Mouse (Mus musculus) intestine, embryonic 15.5 days (tissue): ENCODE data around the gene Gapvd1. TPM values are rescaled to one million over a fixed set of nuclear protein-coding genes. Genes with fewer than 3 reads are reported as not detected.
"Not testable (repeated sequence)": the region's sequence is repeated elsewhere in the genome, so short reads cannot be mapped to it uniquely, and the experiment has no call there.

ENCODE experiments used
- ATAC-seq: fragments of 200-750 bp; cut with Nextera tagmentation; 2 replicates; pipeline ENCODE4 v1.8.0; 2017; ENCODE audit warnings: moderate TSS enrichment, moderate library complexity
- H3K27ac ChIP-seq: fragments of 300-500 bp; sonication (generic); 2 replicates; pipeline ENCODE4 v1.5.1; 2015; ENCODE audit warnings: mild to moderate bottlenecking, inconsistent platforms
- H3K27me3 ChIP-seq: fragments of 300-500 bp; sonication (generic); replicated peaks from 2 replicates; pipeline ENCODE4 v1.6.1; 2015; ENCODE audit warnings: inconsistent platforms
- H3K36me3 ChIP-seq: fragments of 300-500 bp; sonication (generic); 2 replicates; pipeline ENCODE4 v1.6.1; 2015; ENCODE audit warnings: inconsistent platforms
- H3K4me1 ChIP-seq: fragments of 300-500 bp; sonication (generic); replicated peaks from 2 replicates; pipeline ENCODE4 v1.6.1; 2015; ENCODE audit warnings: inconsistent platforms
- H3K4me2 ChIP-seq: fragments of 300-500 bp; sonication (generic); replicated peaks from 2 replicates; pipeline ENCODE4 v1.6.1; 2015; ENCODE audit warnings: mild to moderate bottlenecking, inconsistent platforms
- H3K4me3 ChIP-seq: fragments of 300-500 bp; sonication (generic); replicated peaks from 2 replicates; pipeline ENCODE4 v1.5.1; 2015; ENCODE audit warnings: inconsistent platforms
- H3K9ac ChIP-seq: fragments of 300-500 bp; sonication (generic); 2 replicates; pipeline ENCODE4 v1.6.1; 2015; ENCODE audit warnings: inconsistent platforms
- H3K9me3 ChIP-seq: fragments of 300-500 bp; sonication (generic); 2 replicates; pipeline ENCODE4 v1.6.1; 2016; ENCODE audit warnings: inconsistent platforms
- WGBS: fragments of 180-500 bp; shearing (Covaris S2); methylation state at CpG from one replicate; pipeline ENCODE4 v1.1.7; 2015; 5-methylcytosine and 5-hydroxymethylcytosine counted together
- polyA plus RNA-seq: library from polyadenylated mRNA; unstranded; fragments of >200 nt; fragmentation: Nextera tagmentation; extraction: Ambion mirVana; gene quantifications from 2 replicates; pipeline ENCODE4 v1.2.1, GENCODE M21; 2015

Gapvd1 gene
- 69.5 and 73.0 TPM in 2 replicates for polyA plus RNA-seq

DNA sequence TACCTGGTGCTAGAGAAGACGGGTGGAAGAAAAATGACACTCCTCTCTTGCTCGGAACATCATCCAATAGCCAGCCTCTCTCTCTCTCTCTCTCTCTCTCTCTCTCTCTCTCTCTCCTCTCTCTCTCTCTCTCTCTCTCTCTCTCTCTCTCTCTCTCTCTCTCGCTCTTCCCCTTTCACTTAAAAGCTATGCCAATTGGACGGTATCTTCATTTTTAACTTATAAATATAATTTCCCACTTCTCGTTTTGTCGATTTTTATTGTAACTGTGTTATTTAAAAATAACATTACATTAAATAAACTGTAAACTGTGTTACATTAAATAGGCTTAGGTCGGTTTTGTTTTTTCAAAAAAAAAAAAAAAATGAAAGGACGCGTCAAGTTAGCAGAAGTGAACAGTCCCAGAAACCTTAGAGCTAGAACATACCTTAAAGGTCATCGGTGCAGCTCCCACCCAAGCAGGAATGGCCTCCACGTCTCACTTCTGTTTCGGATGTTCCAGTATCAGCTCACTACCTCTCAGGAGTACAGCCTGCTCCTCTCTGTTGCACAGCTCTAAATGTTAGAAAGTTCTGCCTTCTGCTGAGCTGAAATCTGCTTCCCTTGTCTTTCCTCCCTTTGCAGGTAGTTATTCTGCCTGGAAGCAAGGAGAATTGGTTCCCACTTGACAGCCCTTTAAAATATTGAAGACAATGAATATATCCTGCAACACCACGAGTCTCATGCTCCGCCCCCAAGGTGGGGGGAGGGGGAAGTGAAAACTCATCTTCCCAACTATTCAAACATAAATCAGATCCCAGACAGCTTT, at the start of gene Gapvd1:
Gapvd1 (minus strand) TSS at position 682 of the 808 bp plus-strand sequence.
- peak within 1 kb of the TSS; percentile 93 for H3K4me3 ChIP-seq
- 2% methylated on average over 14 of the region's 14 CpGs for WGBS
- H3K4me2 ChIP-seq = peak within 1 kb of the TSS; percentile 72
- no peaks in the 10 kb centered on the region for H3K27me3 ChIP-seq
- no peaks in the 10 kb centered on the region for H3K9me3 ChIP-seq
- peak within 1 kb of the TSS; percentile 98 for H3K9ac ChIP-seq
- no peaks in the 10 kb centered on the region for H3K36me3 ChIP-seq
- peak; percentile 42; the same call in 1 of the 2 replicates for ATAC-seq
- peak within 1 kb of the TSS; percentile 93 for H3K27ac ChIP-seq
- H3K4me1 ChIP-seq = peaks cover 10% of the 10 kb centered on the region; the same call in 1 of the 2 replicates

DNA sequence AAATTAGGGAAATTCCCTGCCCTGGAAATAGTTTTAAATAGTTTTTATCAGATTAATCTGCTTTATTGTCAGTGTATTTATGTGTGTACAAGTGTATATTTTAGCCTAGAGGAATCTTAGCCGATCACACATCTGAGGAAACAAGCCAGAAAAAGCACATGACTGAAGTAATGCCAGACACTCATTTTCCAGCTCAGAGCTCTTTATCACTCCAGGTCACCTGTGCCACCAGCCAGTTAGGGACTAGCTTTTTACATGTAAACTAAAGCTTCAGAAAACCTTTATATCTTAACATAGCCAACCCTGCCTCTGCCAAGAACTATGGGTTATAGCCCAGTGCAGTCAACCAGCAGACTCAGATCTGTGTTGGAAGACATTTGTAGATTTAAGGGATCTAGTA, 49.8 kb upstream of the Gapvd1 start:
- WGBS = 71% methylated on average over 1 of the region's 1 CpGs
- ATAC-seq = no peak
- no peaks in the 10 kb centered on the region for H3K27me3 ChIP-seq
- peaks cover 4% of the 10 kb centered on the region; the same call in 1 of the 2 replicates for H3K36me3 ChIP-seq
- no peak overlapping the region for H3K27ac ChIP-seq
- H3K4me1 ChIP-seq = peaks cover 10% of the 10 kb centered on the region
- no peak overlapping the region for H3K4me3 ChIP-seq
- H3K4me2 ChIP-seq = no peak overlapping the region
- no peak overlapping the region for H3K9ac ChIP-seq
- no peaks in the 10 kb centered on the region for H3K9me3 ChIP-seq

DNA sequence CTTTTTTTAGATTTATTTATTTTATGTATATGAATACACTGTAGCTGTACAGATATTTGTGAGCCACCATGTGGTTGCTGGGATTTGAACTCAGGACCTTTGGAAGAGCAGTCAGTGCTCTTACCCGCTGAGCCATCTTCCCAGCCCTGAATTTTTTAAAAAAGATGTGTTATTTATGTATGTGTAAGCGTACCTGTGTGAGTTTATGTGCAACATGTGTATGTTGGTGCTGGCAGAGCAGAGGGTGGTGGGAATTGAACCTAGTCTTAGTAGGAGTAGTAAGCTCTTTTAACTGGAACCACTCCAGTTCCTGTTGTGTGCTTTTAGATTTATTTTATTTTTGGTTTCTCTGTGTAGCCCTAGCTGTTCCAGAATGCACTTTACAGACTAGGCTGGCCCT, 49.1 kb upstream of the Gapvd1 start:
- Histone ChIP-seq H3K27ac (no peak overlapping the region), H3K27me3 (no peaks in the 10 kb centered on the region), H3K4me3 (no peak overlapping the region), H3K9me3 (no peaks in the 10 kb centered on the region), H3K36me3 (peaks cover 4% of the 10 kb centered on the region; the same call in 1 of the 2 replicates), H3K4me1 (peaks cover 10% of the 10 kb centered on the region), H3K4me2 (peak overlapping the region; percentile 46), H3K9ac (no peak overlapping the region)
- 93% methylated on average over 2 of the region's 2 CpGs for WGBS
- ATAC-seq = no peak

DNA sequence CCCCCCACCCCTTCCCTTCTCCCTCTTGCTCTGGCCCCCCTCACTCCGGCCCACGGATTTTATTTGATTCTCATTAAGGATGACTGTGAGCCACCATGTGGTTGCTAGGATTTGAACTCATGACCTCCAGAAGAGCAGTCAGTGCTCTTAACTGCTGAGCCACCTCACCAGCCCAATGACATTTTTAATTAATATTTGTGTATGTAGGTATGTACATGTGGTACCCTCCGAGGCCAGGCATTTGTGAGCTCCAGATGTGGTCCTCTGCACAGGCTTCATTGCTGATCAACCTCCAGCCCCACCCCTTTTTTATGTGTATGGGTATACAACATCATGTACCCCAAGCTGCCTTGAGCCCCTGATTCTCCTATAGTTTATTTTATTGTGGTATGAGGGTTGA, 48.7 kb upstream of the Gapvd1 start:
- no peaks in the 10 kb centered on the region for H3K9me3 ChIP-seq
- H3K4me2 ChIP-seq = peak overlapping the region; percentile 46
- no peak for ATAC-seq
- WGBS = 58% methylated on average over 3 of the region's 3 CpGs
- H3K27me3 ChIP-seq = no peaks in the 10 kb centered on the region
- 0 out of 2 replicates have a peak overlapping the region, but pooled peaks have one; percentile 9 for H3K4me3 ChIP-seq
- H3K4me1 ChIP-seq = peaks cover 13% of the 10 kb centered on the region
- H3K36me3 ChIP-seq = peaks cover 4% of the 10 kb centered on the region; the same call in 1 of the 2 replicates
- no peak overlapping the region for H3K27ac ChIP-seq
- peak overlapping the region; percentile 17; the same call in 1 of the 2 replicates for H3K9ac ChIP-seq

DNA sequence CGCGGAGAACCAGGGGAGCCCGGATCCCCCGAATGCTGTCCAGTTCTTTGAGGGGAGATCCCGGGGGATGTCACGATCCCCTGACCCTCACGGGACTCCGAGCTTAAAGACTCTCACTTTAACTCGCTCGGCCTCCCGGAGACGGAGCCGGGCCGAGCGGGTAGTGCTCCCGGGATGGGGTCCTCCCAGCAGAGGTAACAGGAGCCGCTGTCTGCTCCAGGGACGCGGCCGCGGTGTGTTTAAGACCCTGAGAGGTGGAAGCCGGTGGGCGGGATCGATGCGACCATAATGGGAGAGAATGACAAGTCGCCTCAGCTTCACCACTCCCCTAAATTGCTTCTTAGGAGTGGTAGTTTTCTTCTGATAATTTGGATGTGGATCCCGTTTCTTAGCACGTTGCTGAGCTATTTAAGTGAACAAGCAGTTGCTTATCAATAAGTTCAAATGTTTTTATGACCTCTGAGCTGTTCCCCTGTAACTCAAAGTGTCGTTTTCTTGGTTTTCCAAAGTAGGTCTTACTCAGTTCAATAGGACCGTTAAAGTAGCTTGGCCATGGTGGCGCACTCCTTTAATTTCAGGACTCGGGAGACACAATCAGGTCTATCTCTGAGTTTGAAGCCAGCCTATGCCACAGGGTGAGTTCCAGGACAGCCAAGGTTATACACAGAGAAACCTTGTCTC, 47.7 kb upstream of the Gapvd1 start:
- H3K4me3 ChIP-seq = peak overlapping the region; percentile 67
- H3K9ac ChIP-seq = peak overlapping the region; percentile 69
- peak overlapping the region; percentile 54 for H3K4me2 ChIP-seq
- not testable (repeated sequence) for H3K27me3 ChIP-seq, H3K36me3 ChIP-seq, H3K9me3 ChIP-seq
- H3K4me1 ChIP-seq = peaks cover 13% of the 10 kb centered on the region
- under 1% methylated on average over 29 of the region's 32 CpGs for WGBS
- ATAC-seq = peak; percentile 63
- peak overlapping the region; percentile 82 for H3K27ac ChIP-seq

DNA sequence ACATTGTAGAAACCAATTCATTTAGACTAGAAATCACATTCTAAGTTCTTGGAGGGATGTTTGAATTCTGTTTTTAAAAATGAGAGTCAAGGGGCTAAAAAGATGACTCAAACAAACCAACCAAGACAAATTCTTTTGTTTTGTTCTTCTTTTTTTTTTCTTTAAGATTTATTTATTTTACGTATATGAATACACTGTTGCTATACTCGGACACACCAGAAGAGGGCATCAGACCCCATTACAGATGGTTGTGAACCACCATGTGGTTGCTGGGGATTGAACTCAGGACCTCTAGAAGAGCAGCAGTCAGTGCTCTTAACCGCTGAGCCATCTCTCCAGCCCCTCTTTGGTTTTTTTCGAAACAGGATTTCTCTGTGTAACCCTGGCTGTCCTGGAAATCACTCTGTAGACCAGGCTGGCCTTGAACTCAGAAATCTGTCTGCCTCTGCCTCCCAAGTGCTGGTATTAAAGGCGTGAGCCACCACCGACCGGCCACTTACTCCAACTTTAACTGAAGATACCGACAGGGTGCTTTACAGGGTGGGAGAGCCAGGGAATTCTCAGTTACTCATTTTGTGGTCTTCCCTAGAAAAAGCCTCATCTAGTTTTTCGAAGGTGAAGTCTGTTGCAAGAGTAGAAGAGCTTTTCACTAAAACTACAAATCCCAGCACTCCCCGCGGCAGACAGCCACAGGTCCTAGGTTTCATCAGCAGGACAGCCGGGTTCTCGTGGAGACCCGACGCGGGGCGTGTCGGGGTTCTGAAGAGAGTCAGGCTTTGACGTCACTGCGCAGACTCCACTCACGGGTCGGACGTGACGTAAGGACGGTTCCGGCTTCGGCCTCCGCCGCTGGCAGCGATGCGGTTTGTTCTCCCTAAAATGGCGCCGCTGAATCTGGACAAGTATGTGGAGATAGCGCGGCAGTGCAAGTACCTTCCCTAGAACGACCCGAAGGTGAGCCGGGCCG, 46.8 kb upstream of the Gapvd1 start:
- peak overlapping the region; percentile 39 for H3K4me2 ChIP-seq
- no peaks in the 10 kb centered on the region for H3K36me3 ChIP-seq
- peak overlapping the region; percentile 82 for H3K27ac ChIP-seq
- peaks cover 13% of the 10 kb centered on the region for H3K4me1 ChIP-seq
- H3K4me3 ChIP-seq = peak overlapping the region; percentile 67
- peak; percentile 96 for ATAC-seq
- peak overlapping the region; percentile 69 for H3K9ac ChIP-seq
- no peaks in the 10 kb centered on the region for H3K27me3 ChIP-seq
- 6% methylated on average over 39 of the region's 39 CpGs for WGBS
- no peaks in the 10 kb centered on the region for H3K9me3 ChIP-seq

DNA sequence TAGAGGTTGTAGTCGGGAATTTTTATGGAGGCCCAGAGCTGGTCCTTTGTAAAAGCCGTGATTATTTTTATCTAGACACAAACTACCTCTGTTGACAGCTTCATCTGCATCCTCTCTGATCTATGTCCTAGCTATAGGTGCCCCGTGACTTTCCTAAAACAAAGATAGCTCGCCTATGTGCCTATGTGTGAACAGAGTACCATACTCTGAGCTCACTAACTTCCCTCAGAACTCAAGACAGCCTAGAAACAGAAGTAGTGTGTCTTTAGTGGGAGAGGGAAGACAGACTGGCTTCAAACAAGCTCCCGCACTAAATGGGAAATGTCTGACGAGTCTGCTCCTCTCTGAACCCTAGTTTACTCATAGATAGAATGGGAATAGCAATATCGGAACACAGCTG, 45.3 kb upstream of the Gapvd1 start:
- Histone ChIP-seq H3K36me3 (no peaks in the 10 kb centered on the region), H3K9me3 (no peaks in the 10 kb centered on the region), H3K4me3 (no peak overlapping the region), H3K27me3 (no peaks in the 10 kb centered on the region), H3K27ac (no peak overlapping the region; the same call in 1 of the 2 replicates), H3K9ac (peak overlapping the region; percentile 76; the same call in 1 of the 2 replicates), H3K4me1 (peaks cover 12% of the 10 kb centered on the region), H3K4me2 (peak overlapping the region; percentile 76)
- ATAC-seq = no peak
- 76% methylated on average over 7 of the region's 7 CpGs for WGBS

DNA sequence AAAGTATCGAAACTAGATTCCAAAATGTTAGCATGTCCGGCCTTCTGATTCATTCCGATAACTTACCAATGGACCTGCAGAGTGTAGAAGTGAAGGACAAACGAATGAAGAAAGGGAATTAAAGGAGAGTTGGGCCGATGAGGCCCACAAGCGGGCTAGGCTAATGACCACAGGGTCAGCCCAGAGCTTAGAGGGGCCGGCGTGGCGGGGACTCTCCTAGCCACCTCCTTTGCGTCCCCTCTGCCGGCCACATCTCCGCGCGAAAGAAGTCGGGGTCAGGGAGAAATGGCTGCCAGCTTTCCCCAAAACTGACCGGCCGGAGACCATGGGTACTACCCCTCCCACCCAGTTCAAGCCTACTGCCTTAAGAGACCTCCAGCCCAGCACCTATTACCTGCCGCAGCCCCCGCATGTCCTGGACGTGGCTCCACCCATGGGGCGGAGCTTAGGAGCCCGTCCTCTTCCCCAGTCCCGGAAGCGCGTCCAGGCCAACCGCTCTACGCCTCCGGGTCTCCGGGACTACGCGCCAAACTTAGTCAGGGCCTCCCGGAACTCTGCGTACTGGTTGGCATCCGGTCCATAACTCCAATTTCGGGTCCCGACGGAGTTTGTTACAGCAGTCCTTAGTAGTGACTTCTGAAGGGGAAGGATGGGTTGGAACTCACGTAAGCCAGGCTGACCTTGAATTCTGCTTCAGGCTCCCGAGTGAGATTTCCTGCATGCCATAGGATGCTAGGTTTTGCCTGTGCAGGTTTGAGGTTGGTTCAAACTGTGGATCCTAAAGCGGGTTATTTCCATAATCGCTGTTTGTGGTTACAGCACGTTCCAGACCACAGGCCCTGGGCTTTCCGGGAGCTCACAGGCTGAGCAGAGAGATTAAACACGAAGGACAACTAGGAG, 44.6 kb upstream of the Gapvd1 start, which contains the start of gene Rabepk:
Rabepk (minus strand) TSS at position 556 of the 900 bp plus-strand sequence.
- Histone ChIP-seq H3K9ac (peak within 1 kb of the TSS; percentile 76), H3K27ac (peak within 1 kb of the TSS; percentile 42), H3K4me2 (peak within 1 kb of the TSS; percentile 76), H3K27me3 (no peaks in the 10 kb centered on the region), H3K9me3 (no peaks in the 10 kb centered on the region), H3K4me3 (peak within 1 kb of the TSS; percentile 71), H3K4me1 (peaks cover 11% of the 10 kb centered on the region), H3K36me3 (0 out of 2 replicates have a peak, but pooled peaks cover 2% of the 10 kb centered on the region)
- peak; percentile 86 for ATAC-seq
- 2% methylated on average over 44 of the region's 44 CpGs for WGBS

DNA sequence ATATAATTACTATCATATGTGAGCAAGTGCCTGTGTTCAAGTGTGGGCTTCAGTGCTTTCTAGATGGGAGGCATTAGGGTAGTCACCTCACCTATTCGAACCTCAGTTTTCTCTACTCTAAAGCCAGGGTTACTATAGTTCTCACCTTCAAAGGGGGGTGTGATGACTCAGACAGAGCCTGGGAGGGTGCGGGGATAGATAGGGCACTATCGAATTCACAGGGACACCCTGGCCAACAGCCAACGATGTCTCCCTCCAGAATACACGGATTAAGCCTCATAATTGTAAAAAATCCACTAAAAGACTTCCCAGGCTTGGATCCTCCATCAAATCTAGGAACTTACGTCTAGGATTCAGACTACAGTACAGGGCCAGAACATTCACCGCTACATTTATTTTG, 40.4 kb upstream of the Gapvd1 start:
- Histone ChIP-seq H3K9me3 (no peaks in the 10 kb centered on the region), H3K4me3 (no peak overlapping the region), H3K36me3 (0 out of 2 replicates have a peak, but pooled peaks cover 2% of the 10 kb centered on the region), H3K4me1 (0 out of 2 replicates have a peak, but pooled peaks cover 5% of the 10 kb centered on the region), H3K4me2 (no peak overlapping the region), H3K27me3 (no peaks in the 10 kb centered on the region), H3K9ac (no peak overlapping the region), H3K27ac (no peak overlapping the region)
- no peak for ATAC-seq
- WGBS = 92% methylated on average over 7 of the region's 7 CpGs

DNA sequence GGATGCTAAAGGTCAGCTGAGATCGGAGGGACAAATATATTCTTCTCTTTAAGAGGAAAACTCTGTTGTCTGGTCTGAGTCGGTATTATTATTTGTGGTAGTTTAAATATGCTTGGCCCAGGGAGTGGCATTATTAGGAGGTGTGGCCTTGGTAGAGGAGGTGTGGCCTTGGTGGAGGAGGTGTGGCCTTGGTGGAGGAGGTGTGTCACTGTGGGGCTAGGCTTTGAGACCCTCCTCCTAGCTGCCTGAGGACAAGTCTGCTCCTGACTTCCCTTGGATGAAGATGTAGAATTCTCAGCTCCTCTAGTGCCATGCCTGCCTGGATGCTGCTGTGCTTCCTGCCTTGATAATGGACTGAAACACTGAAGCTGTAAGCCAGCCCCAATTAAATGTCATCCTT, 39.5 kb upstream of the Gapvd1 start:
- no peak overlapping the region for H3K4me3 ChIP-seq
- no peak for ATAC-seq
- H3K27ac ChIP-seq = no peak overlapping the region
- 86% methylated on average over 2 of the region's 2 CpGs for WGBS
- H3K4me1 ChIP-seq = 0 out of 2 replicates have a peak, but pooled peaks cover 3% of the 10 kb centered on the region
- H3K27me3 ChIP-seq = no peaks in the 10 kb centered on the region
- H3K9ac ChIP-seq = no peak overlapping the region
- H3K9me3 ChIP-seq = no peaks in the 10 kb centered on the region
- 0 out of 2 replicates have a peak, but pooled peaks cover 2% of the 10 kb centered on the region for H3K36me3 ChIP-seq
- H3K4me2 ChIP-seq = no peak overlapping the region

DNA sequence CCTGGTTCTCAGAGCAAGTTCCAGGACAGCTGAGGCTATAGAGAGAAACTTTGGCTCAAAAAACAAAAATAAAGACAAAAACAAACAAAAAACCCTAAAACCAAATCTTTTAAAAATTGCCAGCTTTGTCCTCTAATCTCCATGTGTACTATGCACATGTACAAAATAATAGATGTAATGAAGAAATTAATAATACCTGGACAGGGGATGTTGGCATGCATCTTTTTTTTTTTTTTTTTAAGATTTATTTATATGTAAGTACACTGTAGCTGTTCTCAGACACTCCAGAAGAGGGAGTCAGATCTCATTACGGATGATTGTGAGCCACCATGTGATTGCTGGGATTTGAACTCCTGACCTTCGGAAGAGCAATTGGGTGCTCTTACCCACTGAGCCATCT, 37.5 kb upstream of the Gapvd1 start:
- not testable (repeated sequence) for H3K4me3 ChIP-seq, H3K4me2 ChIP-seq, H3K27ac ChIP-seq, H3K36me3 ChIP-seq, H3K9ac ChIP-seq, H3K9me3 ChIP-seq, H3K27me3 ChIP-seq, ATAC-seq, H3K4me1 ChIP-seq
- 88% methylated on average over 2 of the region's 2 CpGs for WGBS
